In the genomic region with DNA sequence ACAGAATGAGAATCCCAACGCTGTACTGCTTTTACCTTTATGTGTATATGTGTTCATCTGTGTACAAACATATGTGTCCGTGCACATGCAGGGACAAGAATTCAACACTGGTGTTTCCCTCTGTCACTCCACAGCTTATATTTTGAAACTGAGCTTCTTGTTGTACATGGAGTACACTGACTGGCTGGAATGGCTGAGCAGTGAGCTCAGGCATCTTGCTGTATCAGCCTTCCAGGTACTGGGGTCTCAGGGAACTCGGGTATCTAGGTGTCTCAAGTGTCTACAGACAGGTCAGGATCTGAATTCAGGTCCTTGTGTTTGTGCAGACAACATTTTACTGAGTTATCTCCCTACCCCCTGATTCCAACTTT, we compare ENCODE assay signal across 21 mouse cellular contexts.
A peak's percentile ranks its signal among the peaks of the same experiment; 100 is the strongest.
DNase-seq lines count a peak whose midpoint lies in the region; ATAC-seq and TF ChIP-seq lines count a peak whose summit lies in the region.
"Had no signal": no experiment of that assay in that cellular context is flagged by ENCODE, and none has a peak within 500 bp of the region (broad histone marks: within the 10 kb centered on the region; RNA-seq: fewer than 3 reads in every experiment).

No protein-coding gene starts in this region.

- no peak for ATAC-seq in kidney, embryonic 16.5 days (ENCODE audit: low FRiP score, low TSS enrichment)
- ATAC-seq in midbrain, embryonic 14.5 days (ENCODE audit: low FRiP score, low TSS enrichment) = no peak
- no peak for ATAC-seq in midbrain, postnatal 0 days (ENCODE audit: low FRiP score)

- H3K9ac ChIP-seq in kidney, embryonic 16.5 days (replicated peaks; ENCODE audit: low read length) = no peak overlapping the region
- no peak overlapping the region for H3K9ac ChIP-seq in midbrain, embryonic 14.5 days (replicated peaks; ENCODE audit: low read length)
- no peak overlapping the region for H3K9ac ChIP-seq in midbrain, postnatal 0 days (replicated peaks; ENCODE audit: low read length, poor library complexity, severe bottlenecking)
- H3K9ac ChIP-seq: embryonic facial prominence, embryonic 12.5 days; forebrain, embryonic 12.5 days; hindbrain, embryonic 15.5 days; neural tube, embryonic 13.5 days had no signal

- WGBS in kidney, embryonic 16.5 days = 71% methylated on average over 3 of the region's 3 CpGs
- 89% methylated on average over 3 of the region's 3 CpGs for WGBS in midbrain, embryonic 14.5 days
- 92% methylated on average over 3 of the region's 3 CpGs for WGBS in midbrain, embryonic 10.5 days
- WGBS in midbrain, postnatal 0 days = 81% methylated on average over 3 of the region's 3 CpGs

- peak; percentile 9 for DNase-seq in heart, adult 11 months
- no peak for DNase-seq in heart, postnatal 4 days
- no peak for DNase-seq in kidney, postnatal 36 days
- peak; percentile 6 for DNase-seq in midbrain, embryonic 14.5 days
- no peak for DNase-seq in midbrain, embryonic 10.5 days (ENCODE audit: low spot score)
- DNase-seq in midbrain, postnatal 0 days (ENCODE audit: low spot score) = no peak
- DNase-seq in urinary bladder, postnatal 25 days (ENCODE audit: low spot score) = no peak
- DNase-seq: adrenal gland, postnatal 10 days; cerebellum, adult 2 months; cerebellum, postnatal 25 days; gastrocnemius, postnatal 36 days; kidney, adult 2 months; left cerebral cortex, postnatal 4 days; lung, postnatal 4 days; thymus, adult 2 months had no signal

- H3K4me2 ChIP-seq in kidney, embryonic 16.5 days (replicated peaks; ENCODE audit: low read depth, low read length) = no peak overlapping the region
- H3K4me2 ChIP-seq in midbrain, embryonic 14.5 days (ENCODE audit: low read length) = no peak overlapping the region
- H3K4me2 ChIP-seq in midbrain, postnatal 0 days (ENCODE audit: low read depth, low read length, poor library complexity, severe bottlenecking) = no peak overlapping the region
- H3K4me2 ChIP-seq: embryonic facial prominence, embryonic 12.5 days; forebrain, embryonic 12.5 days; hindbrain, embryonic 15.5 days; neural tube, embryonic 13.5 days had no signal

- no peaks in the 10 kb centered on the region for H3K27me3 ChIP-seq in kidney, embryonic 16.5 days (ENCODE audit: insufficient read depth, low read length)
- no peaks in the 10 kb centered on the region for H3K27me3 ChIP-seq in midbrain, embryonic 14.5 days (ENCODE audit: control insufficient read depth, insufficient read depth, low read length)
- no peaks in the 10 kb centered on the region for H3K27me3 ChIP-seq in midbrain, embryonic 10.5 days (ENCODE audit: low read depth, poor library complexity, severe bottlenecking)
- H3K27me3 ChIP-seq in midbrain, postnatal 0 days (ENCODE audit: insufficient read depth, low read length) = no peaks in the 10 kb centered on the region
- H3K27me3 ChIP-seq: embryonic facial prominence, embryonic 12.5 days; forebrain, embryonic 12.5 days; hindbrain, embryonic 15.5 days; neural tube, embryonic 13.5 days had no signal

- no peaks in the 10 kb centered on the region for H3K36me3 ChIP-seq in kidney, embryonic 16.5 days (ENCODE audit: insufficient read depth, low read length)
- H3K36me3 ChIP-seq in midbrain, embryonic 14.5 days (ENCODE audit: control insufficient read depth, insufficient read depth, low read length) = no peaks in the 10 kb centered on the region
- no peaks in the 10 kb centered on the region for H3K36me3 ChIP-seq in midbrain, embryonic 10.5 days
- H3K36me3 ChIP-seq in midbrain, postnatal 0 days (ENCODE audit: insufficient read depth, low read length) = no peaks in the 10 kb centered on the region
- H3K36me3 ChIP-seq: embryonic facial prominence, embryonic 12.5 days; forebrain, embryonic 12.5 days; hindbrain, embryonic 15.5 days; neural tube, embryonic 13.5 days had no signal

- no peak overlapping the region for H3K4me3 ChIP-seq in kidney, embryonic 16.5 days (ENCODE audit: low read length)
- no peak overlapping the region for H3K4me3 ChIP-seq in midbrain, embryonic 14.5 days (replicated peaks; ENCODE audit: low read depth, low read length)
- no peak overlapping the region for H3K4me3 ChIP-seq in midbrain, embryonic 10.5 days
- no peak overlapping the region for H3K4me3 ChIP-seq in midbrain, postnatal 0 days (ENCODE audit: low read depth, low read length)
- H3K4me3 ChIP-seq: embryonic facial prominence, embryonic 12.5 days; forebrain, embryonic 12.5 days; hindbrain, embryonic 15.5 days; left cerebral cortex, adult 2 months; neural tube, embryonic 13.5 days had no signal

- no peaks in the 10 kb centered on the region for H3K9me3 ChIP-seq in kidney, embryonic 16.5 days (ENCODE audit: low read length)
- no peaks in the 10 kb centered on the region for H3K9me3 ChIP-seq in midbrain, embryonic 14.5 days (ENCODE audit: control insufficient read depth, low read length)
- H3K9me3 ChIP-seq in midbrain, embryonic 10.5 days (replicated peaks) = no peaks in the 10 kb centered on the region
- H3K9me3 ChIP-seq in midbrain, postnatal 0 days (ENCODE audit: low read length) = no peaks in the 10 kb centered on the region
- H3K9me3 ChIP-seq: embryonic facial prominence, embryonic 12.5 days; forebrain, embryonic 12.5 days; hindbrain, embryonic 15.5 days; neural tube, embryonic 13.5 days had no signal

- 0 out of 2 replicates have a peak, but pooled peaks cover 2% of the 10 kb centered on the region for H3K4me1 ChIP-seq in kidney, embryonic 16.5 days (ENCODE audit: insufficient read depth, low read length)
- H3K4me1 ChIP-seq in midbrain, embryonic 14.5 days (ENCODE audit: control insufficient read depth, insufficient read depth, low read length) = no peaks in the 10 kb centered on the region
- H3K4me1 ChIP-seq in midbrain, embryonic 10.5 days = no peaks in the 10 kb centered on the region
- H3K4me1 ChIP-seq in midbrain, postnatal 0 days (ENCODE audit: insufficient read depth, low read length) = no peaks in the 10 kb centered on the region
- H3K4me1 ChIP-seq: forebrain, embryonic 12.5 days; hindbrain, embryonic 15.5 days; neural tube, embryonic 13.5 days had no signal

- peak overlapping the region; percentile 63 for H3K27ac ChIP-seq in kidney, embryonic 16.5 days (ENCODE audit: low read length)
- no peak overlapping the region for H3K27ac ChIP-seq in midbrain, embryonic 14.5 days (replicated peaks; ENCODE audit: low read depth, low read length)
- H3K27ac ChIP-seq in midbrain, embryonic 10.5 days (replicated peaks) = no peak overlapping the region
- H3K27ac ChIP-seq in midbrain, postnatal 0 days (ENCODE audit: low read depth, low read length) = 0 out of 2 replicates have a peak overlapping the region, but pooled peaks have one; percentile 6
- H3K27ac ChIP-seq: embryonic facial prominence, embryonic 12.5 days; forebrain, embryonic 12.5 days; hindbrain, embryonic 15.5 days; left cerebral cortex, adult 2 months; neural tube, embryonic 13.5 days had no signal

- TF ChIP-seq CTCF in midbrain, postnatal 0 days (IDR thresholded peaks at IDR 0.05) = no peak

Comparison
In these comparisons a context has a peak if more than half of its experiments do, and no peak if none do; other contexts are left out.
1. DNase-seq: peak in heart, adult 11 months (single experiment) and midbrain, embryonic 14.5 days (single experiment); none in heart, postnatal 4 days (single experiment), kidney, postnatal 36 days (0 of 2), midbrain, embryonic 10.5 days (single experiment), midbrain, postnatal 0 days (single experiment) and urinary bladder, postnatal 25 days (single experiment).
2. H3K27ac ChIP-seq: peak in kidney, embryonic 16.5 days (single experiment) and midbrain, postnatal 0 days (single experiment); none in midbrain, embryonic 14.5 days (single experiment) and midbrain, embryonic 10.5 days (single experiment).